Mouse (Mus musculus): Measurements from ENCODE around the gene Gpr141. TPM values are rescaled to one million over a fixed set of nuclear protein-coding genes. Genes with fewer than 3 reads are reported as not detected.

The Gpr141 gene
- polyA plus RNA-seq, 1 experiment: not detected

DNA sequence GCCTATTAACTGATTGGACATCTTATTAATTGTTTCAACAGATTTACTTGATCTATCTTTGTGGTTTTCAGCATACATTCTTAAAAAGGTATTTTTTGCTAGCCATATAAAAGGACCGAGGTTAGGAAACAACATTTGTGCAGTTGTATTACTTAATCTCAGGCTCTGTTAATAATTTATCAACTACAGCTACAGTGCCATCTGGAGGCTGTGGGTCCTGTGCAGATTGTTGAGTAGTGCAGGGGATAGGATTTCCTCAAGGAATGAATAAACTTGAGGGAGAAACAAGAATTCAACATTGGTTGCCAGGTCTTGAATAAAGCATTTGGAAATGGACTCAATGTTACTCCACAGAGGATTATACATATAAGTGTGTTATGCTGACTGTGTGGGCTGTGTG is 53.9 kb downstream of the Gpr141 start:
- no peak for TF ChIP-seq POLR2A (IDR thresholded peaks at IDR 0.05; ENCODE audit: borderline replicate concordance, insufficient read depth, low read length)
- no peak for TF ChIP-seq CTCF (IDR thresholded peaks at IDR 0.05; ENCODE audit: borderline replicate concordance, insufficient read depth, low read depth, low read length)

DNA sequence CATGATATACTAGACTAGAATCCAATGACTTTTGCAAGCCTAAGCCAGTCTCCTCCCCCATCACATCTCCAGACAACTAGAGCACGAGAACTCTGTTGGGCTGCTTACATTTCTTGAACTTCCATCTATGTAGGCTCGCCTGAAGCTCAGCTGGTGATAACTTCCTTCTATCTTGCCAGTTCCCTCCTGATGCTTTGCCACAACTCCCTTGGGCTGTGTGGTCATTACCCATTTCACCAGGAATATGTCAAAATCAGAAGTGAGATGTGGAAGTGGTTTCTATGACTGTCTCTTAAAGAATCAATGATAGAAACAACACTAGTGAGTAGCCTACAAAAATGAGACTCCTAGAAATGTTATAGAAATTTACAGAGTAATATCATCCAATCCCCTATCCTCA is 56.9 kb downstream of the Gpr141 start:
- 59% methylated on average over 2 of the region's 2 CpGs for WGBS
- TF ChIP-seq POLR2A (IDR thresholded peaks at IDR 0.05; ENCODE audit: borderline replicate concordance, insufficient read depth, low read length): no peak
- no peak for TF ChIP-seq CTCF (IDR thresholded peaks at IDR 0.05; ENCODE audit: borderline replicate concordance, insufficient read depth, low read depth, low read length)
- no peak overlapping the region for H3K27ac ChIP-seq (ENCODE audit: insufficient read depth, low read length)
- no peaks in the 10 kb centered on the region for H3K4me1 ChIP-seq (ENCODE audit: control insufficient read depth, insufficient read depth, low read length)
- H3K4me3 ChIP-seq (replicated peaks; ENCODE audit: insufficient read depth, low read depth, low read length): no peak overlapping the region
- DNase-seq: no peak
- no peaks in the 10 kb centered on the region for H3K27me3 ChIP-seq (ENCODE audit: control insufficient read depth, insufficient read depth, low read length)

More for the DNA sequence above, 53.9 kb downstream of the Gpr141 start:
- 78% methylated on average over 1 of the region's 1 CpGs for WGBS
- H3K27ac ChIP-seq (ENCODE audit: insufficient read depth, low read length): no peak overlapping the region
- no peak for DNase-seq
- H3K4me1 ChIP-seq (ENCODE audit: control insufficient read depth, insufficient read depth, low read length): no peaks in the 10 kb centered on the region
- H3K4me3 ChIP-seq (replicated peaks; ENCODE audit: insufficient read depth, low read depth, low read length): no peak overlapping the region
- no peaks in the 10 kb centered on the region for H3K27me3 ChIP-seq (ENCODE audit: control insufficient read depth, insufficient read depth, low read length)

DNA sequence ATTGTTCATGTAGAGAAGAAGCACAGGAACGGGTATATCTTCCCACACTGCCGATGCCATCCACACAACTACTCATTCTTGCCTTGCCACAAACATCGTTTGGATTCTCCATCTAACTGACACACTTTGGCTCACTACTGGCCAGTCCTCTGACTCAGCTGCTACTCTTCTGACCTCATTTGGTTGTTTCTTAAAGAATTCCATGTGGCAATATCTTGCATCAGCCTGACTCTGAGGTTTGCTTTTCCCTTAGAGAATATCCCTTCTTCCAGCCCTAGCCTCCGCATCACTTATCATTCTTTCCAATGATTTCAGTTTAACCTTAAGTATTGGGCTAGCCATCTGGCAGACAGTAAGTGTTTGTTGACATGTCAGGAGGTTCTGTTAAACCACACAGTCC is 59.8 kb downstream of the Gpr141 start:
- H3K27me3 ChIP-seq (ENCODE audit: control insufficient read depth, insufficient read depth, low read length): no peaks in the 10 kb centered on the region
- no peak overlapping the region for H3K27ac ChIP-seq (ENCODE audit: insufficient read depth, low read length)
- WGBS: 92% methylated on average over 4 of the region's 4 CpGs
- no peaks in the 10 kb centered on the region for H3K4me1 ChIP-seq (ENCODE audit: control insufficient read depth, insufficient read depth, low read length)
- no peak overlapping the region for H3K4me3 ChIP-seq (replicated peaks; ENCODE audit: insufficient read depth, low read depth, low read length)
- DNase-seq: no peak
- TF ChIP-seq CTCF (IDR thresholded peaks at IDR 0.05; ENCODE audit: borderline replicate concordance, insufficient read depth, low read depth, low read length): no peak
- no peak for TF ChIP-seq POLR2A (IDR thresholded peaks at IDR 0.05; ENCODE audit: borderline replicate concordance, insufficient read depth, low read length)

DNA sequence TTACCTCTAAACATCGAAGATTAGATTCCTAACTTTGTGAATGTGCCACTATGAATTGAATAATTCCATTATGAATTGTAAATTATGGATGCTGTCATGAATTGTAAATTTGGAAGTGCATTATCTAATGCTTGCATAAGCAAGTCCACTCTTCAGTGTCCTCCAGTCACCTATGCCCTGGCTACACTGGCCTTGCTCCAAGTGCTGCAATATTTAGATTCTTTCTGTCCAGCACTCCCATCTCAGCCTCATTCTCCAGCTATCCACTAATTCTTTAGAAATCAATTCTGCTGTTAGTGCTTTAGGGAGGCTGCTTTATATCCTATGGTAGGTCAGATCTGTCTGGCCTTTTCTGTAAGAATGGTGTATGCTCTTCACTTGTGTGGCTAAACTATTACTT is 60.8 kb downstream of the Gpr141 start:
- WGBS: 94% methylated on average over 1 of the region's 1 CpGs
- Histone ChIP-seq H3K4me1 (ENCODE audit: control insufficient read depth, insufficient read depth, low read length) (no peaks in the 10 kb centered on the region), H3K27me3 (ENCODE audit: control insufficient read depth, insufficient read depth, low read length) (no peaks in the 10 kb centered on the region), H3K4me3 (replicated peaks; ENCODE audit: insufficient read depth, low read depth, low read length) (no peak overlapping the region), H3K27ac (ENCODE audit: insufficient read depth, low read length) (no peak overlapping the region)
- TF ChIP-seq CTCF (IDR thresholded peaks at IDR 0.05; ENCODE audit: borderline replicate concordance, insufficient read depth, low read depth, low read length) (no peak), POLR2A (IDR thresholded peaks at IDR 0.05; ENCODE audit: borderline replicate concordance, insufficient read depth, low read length) (no peak)
- DNase-seq: no peak

GRCm38 (mm10) chr13:19745741-19746140 is 78.3 kb downstream of the Gpr141 start:
- 16% methylated on average over 2 of the region's 2 CpGs for WGBS
- H3K27ac ChIP-seq (ENCODE audit: insufficient read depth, low read length): no peak overlapping the region
- H3K27me3 ChIP-seq (ENCODE audit: control insufficient read depth, insufficient read depth, low read length): no peaks in the 10 kb centered on the region
- no peaks in the 10 kb centered on the region for H3K4me1 ChIP-seq (ENCODE audit: control insufficient read depth, insufficient read depth, low read length)
- DNase-seq: no peak
- no peak overlapping the region for H3K4me3 ChIP-seq (replicated peaks; ENCODE audit: insufficient read depth, low read depth, low read length)
- no peak for TF ChIP-seq POLR2A (IDR thresholded peaks at IDR 0.05; ENCODE audit: borderline replicate concordance, insufficient read depth, low read length)
- no peak for TF ChIP-seq CTCF (IDR thresholded peaks at IDR 0.05; ENCODE audit: borderline replicate concordance, insufficient read depth, low read depth, low read length)

DNA sequence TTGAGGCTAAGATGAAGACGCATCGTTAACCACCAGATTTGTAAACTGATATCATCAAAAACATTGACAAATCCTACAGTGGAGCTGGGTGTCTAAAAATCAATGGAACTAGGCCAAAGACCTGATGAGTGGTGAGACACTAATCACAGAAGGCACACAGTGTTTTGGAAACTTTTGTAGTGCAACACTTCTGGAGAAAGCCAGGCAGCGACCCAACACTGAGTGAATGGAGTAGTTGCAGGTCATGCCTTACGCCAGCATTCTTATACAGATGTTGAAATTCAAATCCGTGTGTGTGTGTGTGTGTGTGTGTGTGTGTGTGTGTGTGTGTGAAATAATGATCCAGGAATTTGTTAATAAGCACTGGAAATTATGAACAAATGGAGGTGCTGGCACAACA is 79.5 kb downstream of the Gpr141 start:
- 72% methylated on average over 5 of the region's 5 CpGs for WGBS
- H3K27ac ChIP-seq (ENCODE audit: insufficient read depth, low read length): no peak overlapping the region
- H3K27me3 ChIP-seq (ENCODE audit: control insufficient read depth, insufficient read depth, low read length): no peaks in the 10 kb centered on the region
- TF ChIP-seq POLR2A (IDR thresholded peaks at IDR 0.05; ENCODE audit: borderline replicate concordance, insufficient read depth, low read length) (no peak), CTCF (IDR thresholded peaks at IDR 0.05; ENCODE audit: borderline replicate concordance, insufficient read depth, low read depth, low read length) (no peak)
- H3K4me3 ChIP-seq (replicated peaks; ENCODE audit: insufficient read depth, low read depth, low read length): no peak overlapping the region
- no peak for DNase-seq
- no peaks in the 10 kb centered on the region for H3K4me1 ChIP-seq (ENCODE audit: control insufficient read depth, insufficient read depth, low read length)

- H3K4me3 ChIP-seq (replicated peaks; ENCODE audit: insufficient read depth, low read depth, low read length): no peak overlapping the region
- H3K27me3 ChIP-seq (ENCODE audit: control insufficient read depth, insufficient read depth, low read length): no peaks in the 10 kb centered on the region
- no peaks in the 10 kb centered on the region for H3K4me1 ChIP-seq (ENCODE audit: control insufficient read depth, insufficient read depth, low read length)
- TF ChIP-seq CTCF (IDR thresholded peaks at IDR 0.05; ENCODE audit: borderline replicate concordance, insufficient read depth, low read depth, low read length): no peak
- no peak for TF ChIP-seq POLR2A (IDR thresholded peaks at IDR 0.05; ENCODE audit: borderline replicate concordance, insufficient read depth, low read length)
- 51% methylated on average over 5 of the region's 5 CpGs for WGBS
- no peak overlapping the region for H3K27ac ChIP-seq (ENCODE audit: insufficient read depth, low read length)
- no peak for DNase-seq
Observed at GRCm38 (mm10) chr13:19734597-19734996, 89.5 kb downstream of the Gpr141 start.

DNA sequence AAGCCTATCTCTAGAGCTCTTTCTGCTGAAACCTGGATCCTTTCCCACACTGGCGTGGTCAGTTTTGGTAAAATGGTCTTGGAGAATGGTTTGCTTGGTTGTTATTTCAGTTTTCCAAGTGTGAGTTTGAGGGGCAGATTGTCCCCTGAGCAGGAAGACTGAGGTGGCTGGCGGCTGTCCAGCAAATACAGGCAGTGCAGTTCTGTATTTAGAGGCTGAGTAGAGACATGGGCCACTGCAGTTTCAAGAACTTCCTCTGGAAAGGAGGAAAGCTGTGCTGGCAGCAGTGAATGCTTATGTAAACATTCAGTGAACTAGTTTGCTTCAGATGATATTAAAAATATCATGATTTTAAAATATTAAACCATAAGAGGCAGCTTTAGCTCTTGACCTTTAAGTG is 93.2 kb downstream of the Gpr141 start:
- Histone ChIP-seq H3K4me1 (ENCODE audit: control insufficient read depth, insufficient read depth, low read length) (no peaks in the 10 kb centered on the region), H3K27me3 (ENCODE audit: control insufficient read depth, insufficient read depth, low read length) (no peaks in the 10 kb centered on the region), H3K27ac (ENCODE audit: insufficient read depth, low read length) (no peak overlapping the region), H3K4me3 (replicated peaks; ENCODE audit: insufficient read depth, low read depth, low read length) (no peak overlapping the region)
- WGBS: 58% methylated on average over 2 of the region's 2 CpGs
- TF ChIP-seq POLR2A (IDR thresholded peaks at IDR 0.05; ENCODE audit: borderline replicate concordance, insufficient read depth, low read length) (no peak), CTCF (IDR thresholded peaks at IDR 0.05; ENCODE audit: borderline replicate concordance, insufficient read depth, low read depth, low read length) (no peak)
- no peak for DNase-seq

Measured in cerebellum, adult 2 months (tissue).